Mouse (Mus musculus) myocyte (in vitro differentiated cells): Measurements from ENCODE around the gene Otop2.

Source experiments
- POLR2A ChIP-seq: IDR thresholded peaks from one replicate; pipeline ENCODE4 v1.6.1; 2011; ENCODE audit warnings: low read depth, mild to moderate bottlenecking, control low read depth, moderate library complexity; ENCODE audit not compliant: insufficient read length
- POLR2AphosphoS2 ChIP-seq: IDR thresholded peaks from one replicate; pipeline ENCODE4 v1.6.1; 2011; ENCODE audit warnings: low read depth, control low read depth; ENCODE audit not compliant: insufficient read length
- TCF3 ChIP-seq: IDR thresholded peaks from one replicate; pipeline ENCODE4 v1.6.1; 2011; ENCODE audit warnings: low read depth, control low read depth; ENCODE audit not compliant: insufficient read length
- USF1 ChIP-seq: IDR thresholded peaks from one replicate; pipeline ENCODE4 v1.6.1; 2011; ENCODE audit warnings: low read depth, mild to moderate bottlenecking, control low read depth, moderate library complexity

DNA sequence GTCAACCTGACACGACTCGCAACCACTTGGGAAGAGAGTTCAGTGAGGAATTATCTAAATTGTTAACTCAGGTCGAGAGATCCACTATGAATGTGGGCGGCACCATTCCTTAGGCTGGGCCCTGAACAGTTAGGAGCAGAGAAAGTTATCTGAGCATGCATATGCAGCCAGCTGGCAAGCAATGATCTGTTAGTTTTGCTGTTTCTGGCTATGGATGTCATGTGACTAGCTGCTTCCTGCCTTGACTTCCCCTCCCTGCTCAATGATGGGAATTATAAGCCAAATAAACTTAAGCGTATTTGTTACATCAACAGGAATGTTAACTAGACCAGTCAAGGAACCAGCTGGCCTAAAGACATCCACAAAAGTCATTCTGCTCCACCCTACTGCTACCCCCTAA, 46.4 kb downstream of the Otop2 start:
- TF ChIP-seq POLR2A (no peak), USF1 (no peak), TCF3 (no peak), POLR2AphosphoS2 (no peak)
